In genomic region chr2:48493574-48493973, GRCm38 (mm10) we compare ENCODE assay signal across 23 mouse cellular contexts.
A peak's percentile ranks its signal among the peaks of the same experiment; 100 is the strongest.
DNase-seq lines count a peak whose midpoint lies in the region; ATAC-seq and TF ChIP-seq lines count a peak whose summit lies in the region.
"Had no signal": no experiment of that assay in that cellular context is flagged by ENCODE, and none has a peak within 500 bp of the region (broad histone marks: within the 10 kb centered on the region; RNA-seq: fewer than 3 reads in every experiment).

No protein-coding gene starts in this region.

- H3K4me3 ChIP-seq in kidney, embryonic 15.5 days (replicated peaks): no peak overlapping the region
- H3K4me3 ChIP-seq in lung, embryonic 15.5 days: no peak overlapping the region
- H3K4me3 ChIP-seq in stomach, embryonic 14.5 days (ENCODE audit: low read depth, low read length): no peak overlapping the region
- H3K4me3 ChIP-seq in stomach, postnatal 0 days (ENCODE audit: low read depth, low read length): no peak overlapping the region
- H3K4me3 ChIP-seq: embryonic facial prominence, embryonic 13.5 days; forebrain, embryonic 10.5 days; forebrain, embryonic 13.5 days; heart, adult 2 months; heart, embryonic 10.5 days; heart, embryonic 13.5 days had no signal

- no peak for DNase-seq in kidney, adult 11 months
- no peak for DNase-seq in lung, postnatal 36 days
- DNase-seq in stomach, postnatal 0 days (ENCODE audit: low spot score): no peak
- DNase-seq: adrenal gland, adult 2 months; cerebellum, adult 11 months; cerebellum, adult 2 months; cerebellum, adult 9-11 months; cerebellum, postnatal 25 days; gastrocnemius, postnatal 10 days; gastrocnemius, postnatal 36 days; heart, adult 2 months; heart, postnatal 4 days had no signal

- H3K27me3 ChIP-seq in kidney, embryonic 15.5 days: no peaks in the 10 kb centered on the region
- H3K27me3 ChIP-seq in lung, embryonic 15.5 days: no peaks in the 10 kb centered on the region
- no peaks in the 10 kb centered on the region for H3K27me3 ChIP-seq in stomach, embryonic 14.5 days (ENCODE audit: control insufficient read depth, insufficient read depth, low read length)
- no peaks in the 10 kb centered on the region for H3K27me3 ChIP-seq in stomach, postnatal 0 days (ENCODE audit: control insufficient read depth, insufficient read depth, low read length)
- H3K27me3 ChIP-seq: embryonic facial prominence, embryonic 13.5 days; forebrain, embryonic 13.5 days; heart, embryonic 13.5 days had no signal

- no peak for TF ChIP-seq CTCF in stomach, postnatal 0 days (IDR thresholded peaks at IDR 0.05; ENCODE audit: low read depth)

- no peak for TF ChIP-seq EP300 in stomach, postnatal 0 days (optimal IDR thresholded peaks at IDR 0.05)

- ATAC-seq in kidney, embryonic 15.5 days (replicated peaks; ENCODE audit: low FRiP score): peak; percentile 43
- ATAC-seq in lung, embryonic 15.5 days (ENCODE audit: borderline replicate concordance, extremely low read depth, low FRiP score, low TSS enrichment): peak; percentile 73
- 0 out of 2 replicates have a peak, but pooled peaks have one; percentile 2 for ATAC-seq in stomach, embryonic 14.5 days (ENCODE audit: insufficient number of reproducible peaks, insufficient read depth, low FRiP score, low read depth)
- ATAC-seq in stomach, postnatal 0 days (ENCODE audit: low FRiP score, low TSS enrichment): no peak
- ATAC-seq: CD4-positive, CD25-positive, alpha-beta regulatory T cell, adult 4 months; forebrain, embryonic 13.5 days; forebrain, embryonic 16.5 days; hindbrain, embryonic 16.5 days had no signal

- 0 out of 2 replicates have a peak overlapping the region, but pooled peaks have one; percentile 13 for H3K27ac ChIP-seq in kidney, embryonic 15.5 days
- peak overlapping the region; percentile 18 for H3K27ac ChIP-seq in lung, embryonic 15.5 days
- no peak overlapping the region for H3K27ac ChIP-seq in stomach, embryonic 14.5 days (ENCODE audit: low read length)
- no peak overlapping the region for H3K27ac ChIP-seq in stomach, postnatal 0 days (replicated peaks)
- H3K27ac ChIP-seq: embryonic facial prominence, embryonic 13.5 days; forebrain, embryonic 10.5 days; forebrain, embryonic 13.5 days; heart, adult 2 months; heart, embryonic 10.5 days; heart, embryonic 13.5 days had no signal

- no peaks in the 10 kb centered on the region for H3K9me3 ChIP-seq in kidney, embryonic 15.5 days (replicated peaks)
- no peaks in the 10 kb centered on the region for H3K9me3 ChIP-seq in lung, embryonic 15.5 days
- H3K9me3 ChIP-seq in stomach, embryonic 14.5 days (ENCODE audit: control insufficient read depth, low read depth, low read length): no peaks in the 10 kb centered on the region; the same call in 1 of the 2 replicates
- H3K9me3 ChIP-seq in stomach, postnatal 0 days (ENCODE audit: control insufficient read depth, low read length): no peaks in the 10 kb centered on the region
- H3K9me3 ChIP-seq: embryonic facial prominence, embryonic 13.5 days; forebrain, embryonic 10.5 days; forebrain, embryonic 13.5 days; heart, embryonic 10.5 days; heart, embryonic 13.5 days had no signal

- H3K36me3 ChIP-seq in kidney, embryonic 15.5 days: no peaks in the 10 kb centered on the region
- H3K36me3 ChIP-seq in lung, embryonic 15.5 days: no peaks in the 10 kb centered on the region
- H3K36me3 ChIP-seq in stomach, embryonic 14.5 days (ENCODE audit: control insufficient read depth, insufficient read depth, low read length): no peaks in the 10 kb centered on the region
- H3K36me3 ChIP-seq in stomach, postnatal 0 days (ENCODE audit: control insufficient read depth, insufficient read depth, low read length): no peaks in the 10 kb centered on the region
- H3K36me3 ChIP-seq: embryonic facial prominence, embryonic 13.5 days; forebrain, embryonic 10.5 days; heart, embryonic 10.5 days; heart, embryonic 13.5 days had no signal

- no peak overlapping the region for H3K4me2 ChIP-seq in kidney, embryonic 15.5 days
- H3K4me2 ChIP-seq in lung, embryonic 15.5 days: no peak overlapping the region
- H3K4me2 ChIP-seq in stomach, embryonic 14.5 days (replicated peaks; ENCODE audit: low read depth, low read length): no peak overlapping the region
- no peak overlapping the region for H3K4me2 ChIP-seq in stomach, postnatal 0 days (replicated peaks; ENCODE audit: low read depth)
- H3K4me2 ChIP-seq: embryonic facial prominence, embryonic 13.5 days; forebrain, embryonic 13.5 days; heart, embryonic 13.5 days had no signal

- no peak overlapping the region for H3K9ac ChIP-seq in kidney, embryonic 15.5 days
- no peak overlapping the region for H3K9ac ChIP-seq in lung, embryonic 15.5 days
- no peak overlapping the region for H3K9ac ChIP-seq in stomach, embryonic 14.5 days (replicated peaks; ENCODE audit: low read depth, low read length)
- no peak overlapping the region for H3K9ac ChIP-seq in stomach, postnatal 0 days (ENCODE audit: low read length)
- H3K9ac ChIP-seq: embryonic facial prominence, embryonic 13.5 days; forebrain, embryonic 13.5 days; heart, embryonic 13.5 days had no signal

- 65% methylated on average over 3 of the region's 3 CpGs for WGBS in kidney, embryonic 15.5 days
- WGBS in lung, embryonic 15.5 days: 31% methylated on average over 3 of the region's 3 CpGs
- 36% methylated on average over 3 of the region's 3 CpGs for WGBS in stomach, embryonic 14.5 days
- 51% methylated on average over 3 of the region's 3 CpGs for WGBS in stomach, postnatal 0 days

- no peaks in the 10 kb centered on the region for H3K4me1 ChIP-seq in kidney, embryonic 15.5 days
- H3K4me1 ChIP-seq in lung, embryonic 15.5 days: peaks cover 12% of the 10 kb centered on the region
- no peaks in the 10 kb centered on the region for H3K4me1 ChIP-seq in stomach, embryonic 14.5 days (ENCODE audit: control insufficient read depth, insufficient read depth, low read length)
- no peaks in the 10 kb centered on the region for H3K4me1 ChIP-seq in stomach, postnatal 0 days (replicated peaks; ENCODE audit: control insufficient read depth, insufficient read depth)
- H3K4me1 ChIP-seq: embryonic facial prominence, embryonic 13.5 days; forebrain, embryonic 10.5 days; forebrain, embryonic 13.5 days; heart, embryonic 10.5 days; heart, embryonic 13.5 days had no signal

Comparison
In these comparisons a context has a peak if more than half of its experiments do, and no peak if none do; other contexts are left out.
1. H3K27ac ChIP-seq: peak in kidney, embryonic 15.5 days (single experiment) and lung, embryonic 15.5 days (single experiment); none in stomach, embryonic 14.5 days (single experiment) and stomach, postnatal 0 days (single experiment).